Mouse (Mus musculus) hindbrain, embryonic 16.5 days (tissue): Measurements from ENCODE around the gene Olfr1261. TPM values are rescaled to one million over a fixed set of nuclear protein-coding genes. Genes with fewer than 3 reads are reported as not detected.

Experiments
- ATAC-seq: fragments of 200-750 bp; cut with Nextera tagmentation; 2 replicates; pipeline ENCODE4 v1.8.0; 2017; ENCODE audit warnings: moderate TSS enrichment, moderate library complexity
- H3K27ac ChIP-seq: fragments of 300-500 bp; sonication (generic); 2 replicates; pipeline ENCODE4 v1.5.1; 2014; ENCODE audit warnings: low read depth, mild to moderate bottlenecking, control low read depth, low read length, moderate library complexity
- H3K27me3 ChIP-seq: fragments of 300-500 bp; sonication (generic); replicated peaks from 2 replicates; pipeline ENCODE4 v1.6.1; 2014; ENCODE audit warnings: low read length; ENCODE audit not compliant: control insufficient read depth, insufficient read depth
- H3K36me3 ChIP-seq: fragments of 300-500 bp; sonication (generic); 2 replicates; pipeline ENCODE4 v1.6.1; 2014; ENCODE audit warnings: mild to moderate bottlenecking, low read length, moderate library complexity, mixed read lengths; ENCODE audit not compliant: control insufficient read depth, insufficient read depth
- H3K4me1 ChIP-seq: fragments of 300-500 bp; sonication (generic); 2 replicates; pipeline ENCODE4 v1.6.1; 2014; ENCODE audit warnings: low read depth, low read length; ENCODE audit not compliant: control insufficient read depth, insufficient read depth
- H3K4me2 ChIP-seq: fragments of 300-500 bp; sonication (generic); 2 replicates; pipeline ENCODE4 v1.6.1; 2014; ENCODE audit warnings: mild to moderate bottlenecking, low read length, control low read depth, moderate library complexity
- H3K4me3 ChIP-seq: fragments of 300-500 bp; sonication (generic); 2 replicates; pipeline ENCODE4 v1.5.1; 2014; ENCODE audit warnings: mild to moderate bottlenecking, low read length, control low read depth, moderate library complexity
- H3K9ac ChIP-seq: fragments of 300-500 bp; sonication (generic); 2 replicates; pipeline ENCODE4 v1.6.1; 2014; ENCODE audit warnings: low read depth, mild to moderate bottlenecking, control low read depth, low read length, moderate library complexity
- H3K9me3 ChIP-seq: fragments of 300-500 bp; sonication (generic); 2 replicates; pipeline ENCODE4 v1.6.1; 2014; ENCODE audit warnings: mild to moderate bottlenecking, low read length, moderate library complexity; ENCODE audit not compliant: control insufficient read depth
- WGBS: fragments of 180-500 bp; shearing (Covaris S2); extraction: QIAGEN DNeasy Blood & Tissue Kit; methylation state at CpG from one replicate; pipeline ENCODE4 v1.1.7; 2014; 5-methylcytosine and 5-hydroxymethylcytosine counted together
- polyA plus RNA-seq: library from polyadenylated mRNA; unstranded; fragments of >200 nt; fragmentation: Nextera tagmentation; extraction: Ambion mirVana; gene quantifications from 2 replicates; pipeline ENCODE4 v1.2.1, GENCODE M21; 2015

The Olfr1261 gene
- not detected in 2 replicates for polyA plus RNA-seq

DNA sequence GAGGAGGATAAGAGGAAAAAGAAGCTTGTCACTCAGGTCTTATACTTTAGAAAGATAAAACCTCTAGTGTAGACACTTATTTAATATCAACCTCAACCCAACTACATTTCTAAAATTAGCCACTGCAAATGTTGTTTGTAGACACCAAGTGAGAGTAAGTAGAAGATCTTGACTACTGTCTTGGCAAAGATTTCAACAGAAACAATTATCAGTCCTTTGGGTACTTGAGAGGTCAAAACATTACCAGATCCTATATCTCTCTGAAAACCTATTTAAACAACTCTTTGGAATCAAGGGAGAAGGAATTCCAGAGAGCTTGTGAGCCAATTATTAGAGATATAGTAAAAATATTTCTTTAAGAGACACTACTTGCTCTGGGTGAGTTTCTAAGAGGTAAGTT lies at the start of gene Olfr1261:
Gene Olfr1261 (plus strand): TSS at position 301 of the 400 bp plus-strand sequence.
- Histone ChIP-seq H3K4me2 (no peak within 1 kb of the TSS), H3K27me3 (no peaks in the 10 kb centered on the region), H3K9me3 (no peaks in the 10 kb centered on the region), H3K27ac (no peak within 1 kb of the TSS), H3K4me1 (no peaks in the 10 kb centered on the region), H3K36me3 (no peaks in the 10 kb centered on the region), H3K9ac (no peak within 1 kb of the TSS), H3K4me3 (no peak within 1 kb of the TSS)
- no peak for ATAC-seq

DNA sequence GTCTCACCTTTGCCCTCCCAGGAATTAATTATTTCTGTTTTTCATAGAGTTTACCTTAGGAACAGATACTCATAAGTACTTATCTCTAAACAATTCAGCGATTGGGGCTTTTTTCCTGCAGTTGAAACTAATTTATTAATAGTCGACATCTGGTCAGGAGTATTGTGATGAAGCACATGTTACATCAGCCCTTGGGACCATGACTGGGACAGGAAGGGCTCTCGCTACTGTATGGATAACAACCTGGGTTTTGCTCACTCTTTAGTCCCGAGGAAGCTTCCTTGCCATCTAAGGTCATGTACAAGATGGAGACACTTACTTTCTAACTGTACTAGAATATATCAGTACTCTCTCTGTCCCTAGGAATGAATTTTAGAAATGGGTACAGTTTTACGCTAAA lies 42.5 kb upstream of the Olfr1261 start, which contains the start of gene Olfr1259:
Gene Olfr1259 (minus strand): TSS at position 101 of the 400 bp plus-strand sequence.
- Histone ChIP-seq H3K4me3 (no peak within 1 kb of the TSS), H3K4me2 (no peak within 1 kb of the TSS), H3K9me3 (0 out of 2 replicates have a peak, but pooled peaks cover 2% of the 10 kb centered on the region), H3K9ac (no peak within 1 kb of the TSS), H3K27me3 (no peaks in the 10 kb centered on the region), H3K4me1 (no peaks in the 10 kb centered on the region), H3K36me3 (no peaks in the 10 kb centered on the region), H3K27ac (no peak within 1 kb of the TSS)
- WGBS = 90% methylated on average over 5 of the region's 5 CpGs
- no peak for ATAC-seq

DNA sequence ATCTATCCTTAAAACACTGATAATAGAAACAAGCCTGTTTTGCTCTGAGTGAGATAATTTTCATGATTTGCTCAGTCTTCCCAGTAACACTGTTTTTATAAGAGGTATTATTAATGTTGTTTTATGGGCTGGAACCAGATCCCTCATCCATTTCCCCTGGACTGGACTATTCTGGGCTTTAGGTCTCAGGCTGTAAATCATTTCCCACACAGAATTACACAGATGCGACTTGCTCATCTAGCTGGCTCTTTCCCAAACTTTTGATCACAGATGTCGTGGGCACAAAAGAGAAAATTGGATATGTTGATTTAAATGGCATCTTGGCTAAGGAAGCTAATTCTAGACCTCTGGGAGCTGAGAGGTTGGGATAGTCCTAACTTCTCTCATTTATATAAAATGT lies 16.8 kb upstream of the Olfr1261 start, which contains the start of gene Olfr1260:
Gene Olfr1260 (plus strand): TSS at position 157 of the 400 bp plus-strand sequence.
- no peaks in the 10 kb centered on the region for H3K4me1 ChIP-seq
- H3K9me3 ChIP-seq = no peaks in the 10 kb centered on the region
- no peak within 1 kb of the TSS for H3K4me2 ChIP-seq
- H3K4me3 ChIP-seq = no peak within 1 kb of the TSS
- H3K27me3 ChIP-seq = no peaks in the 10 kb centered on the region
- WGBS = 51% methylated on average over 2 of the region's 2 CpGs
- no peak for ATAC-seq
- H3K27ac ChIP-seq = no peak within 1 kb of the TSS
- H3K9ac ChIP-seq = no peak within 1 kb of the TSS
- no peaks in the 10 kb centered on the region for H3K36me3 ChIP-seq

DNA sequence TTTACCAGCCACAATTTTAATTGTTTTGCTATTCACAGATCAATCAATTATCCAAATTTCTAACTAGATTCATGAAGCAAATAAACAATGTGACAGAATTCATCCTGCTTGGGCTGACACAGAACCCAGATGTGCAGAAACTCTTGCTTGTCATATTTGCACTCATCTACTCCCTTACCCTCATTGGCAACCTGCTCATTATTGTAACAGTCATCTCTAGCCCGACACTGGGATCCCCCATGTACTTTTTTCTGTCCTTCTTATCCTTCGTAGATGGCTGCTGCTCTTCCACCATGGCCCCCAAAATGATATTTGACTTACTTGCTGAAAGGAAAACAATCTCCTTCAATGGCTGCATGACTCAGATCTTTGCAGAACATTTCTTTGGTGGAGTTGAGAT lies 13.3 kb upstream of the Olfr1261 start:
- Histone ChIP-seq H3K9me3 (no peaks in the 10 kb centered on the region), H3K36me3 (no peaks in the 10 kb centered on the region), H3K27ac (no peak overlapping the region), H3K4me3 (no peak overlapping the region), H3K27me3 (no peaks in the 10 kb centered on the region), H3K9ac (no peak overlapping the region), H3K4me2 (no peak overlapping the region), H3K4me1 (no peaks in the 10 kb centered on the region)
- WGBS = 86% methylated on average over 2 of the region's 2 CpGs
- no peak for ATAC-seq

DNA sequence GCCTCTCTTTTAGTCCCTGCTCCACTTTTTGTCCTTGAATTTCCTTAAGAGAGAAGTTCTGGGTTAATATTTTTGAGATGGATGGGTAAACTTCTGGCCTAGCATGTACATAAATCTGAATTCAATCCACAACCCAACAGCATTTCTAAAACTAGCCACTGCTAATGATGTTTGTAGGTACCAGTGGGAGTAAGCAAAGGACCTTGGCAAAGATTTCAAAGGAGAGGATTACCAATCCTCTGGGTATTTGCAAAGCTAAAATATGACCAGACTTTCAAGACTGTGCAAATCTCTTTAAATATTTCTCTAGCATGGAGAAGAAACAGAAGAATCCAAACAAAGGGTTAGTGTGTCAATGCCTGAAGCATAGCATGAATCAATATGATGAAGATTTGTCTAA lies 8.8 kb downstream of the Olfr1261 start, which contains the start of gene Olfr1262:
Gene Olfr1262 (plus strand): TSS at position 301 of the 400 bp plus-strand sequence.
- Histone ChIP-seq H3K27me3 (no peaks in the 10 kb centered on the region), H3K9me3 (no peaks in the 10 kb centered on the region), H3K4me2 (no peak within 1 kb of the TSS), H3K4me3 (no peak within 1 kb of the TSS), H3K27ac (no peak within 1 kb of the TSS), H3K36me3 (no peaks in the 10 kb centered on the region), H3K9ac (no peak within 1 kb of the TSS), H3K4me1 (no peaks in the 10 kb centered on the region)
- no peak for ATAC-seq

DNA sequence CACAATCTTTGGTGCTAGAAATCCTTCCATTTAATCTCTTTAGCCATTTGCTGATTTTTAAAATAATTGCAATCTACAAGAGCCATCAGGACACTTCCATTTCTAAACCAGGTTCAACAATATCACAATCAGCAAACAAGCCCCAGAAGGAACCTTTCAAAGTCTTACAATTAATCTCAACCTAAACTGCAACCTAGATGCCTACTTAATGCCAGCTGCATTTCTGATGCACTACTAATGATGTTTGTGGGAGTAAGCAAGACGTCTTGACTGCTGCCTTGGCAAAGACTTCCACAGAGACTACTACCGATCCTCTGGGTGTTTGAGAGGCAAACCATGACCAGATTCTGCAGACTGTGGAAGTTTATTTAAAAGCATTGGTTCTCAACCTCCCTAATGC lies 20.8 kb downstream of the Olfr1261 start, which contains the start of gene Olfr1263:
Gene Olfr1263 (plus strand): TSS at position 301 of the 400 bp plus-strand sequence.
- H3K27me3 ChIP-seq = no peaks in the 10 kb centered on the region
- 86% methylated on average over 2 of the region's 2 CpGs for WGBS
- no peak for ATAC-seq
- H3K36me3 ChIP-seq = no peaks in the 10 kb centered on the region
- no peaks in the 10 kb centered on the region for H3K9me3 ChIP-seq
- H3K27ac ChIP-seq = no peak within 1 kb of the TSS
- H3K4me1 ChIP-seq = no peaks in the 10 kb centered on the region
- no peak within 1 kb of the TSS for H3K4me3 ChIP-seq
- H3K9ac ChIP-seq = no peak within 1 kb of the TSS
- no peak within 1 kb of the TSS for H3K4me2 ChIP-seq

DNA sequence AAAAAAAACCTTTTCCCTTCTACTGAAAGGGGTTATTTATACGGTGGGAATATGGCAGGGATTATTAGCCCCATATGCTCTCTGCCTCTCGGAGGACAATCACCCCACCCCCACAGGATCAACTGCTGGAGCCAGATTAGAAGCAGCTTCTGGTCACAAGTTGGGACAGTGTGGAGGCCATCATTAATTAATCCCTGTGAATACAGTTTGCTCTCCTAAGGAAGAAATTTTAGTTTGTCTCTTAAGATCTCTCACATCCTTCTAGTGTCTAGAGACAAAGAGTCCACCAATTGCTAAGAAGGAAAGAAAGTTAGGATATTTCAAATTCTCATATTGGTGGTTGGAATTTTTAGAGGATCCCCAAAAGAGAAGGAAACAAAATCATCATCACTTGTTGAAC lies 34.5 kb downstream of the Olfr1261 start, which contains the start of gene Olfr1264:
Gene Olfr1264 (minus strand): TSS at position 101 of the 400 bp plus-strand sequence.
- no peak for ATAC-seq
- Histone ChIP-seq H3K9me3 (no peaks in the 10 kb centered on the region), H3K4me3 (no peak within 1 kb of the TSS), H3K4me1 (no peaks in the 10 kb centered on the region), H3K4me2 (no peak within 1 kb of the TSS), H3K27ac (no peak within 1 kb of the TSS), H3K27me3 (no peaks in the 10 kb centered on the region), H3K9ac (no peak within 1 kb of the TSS), H3K36me3 (no peaks in the 10 kb centered on the region)
- 84% methylated on average over 2 of the region's 2 CpGs for WGBS

DNA sequence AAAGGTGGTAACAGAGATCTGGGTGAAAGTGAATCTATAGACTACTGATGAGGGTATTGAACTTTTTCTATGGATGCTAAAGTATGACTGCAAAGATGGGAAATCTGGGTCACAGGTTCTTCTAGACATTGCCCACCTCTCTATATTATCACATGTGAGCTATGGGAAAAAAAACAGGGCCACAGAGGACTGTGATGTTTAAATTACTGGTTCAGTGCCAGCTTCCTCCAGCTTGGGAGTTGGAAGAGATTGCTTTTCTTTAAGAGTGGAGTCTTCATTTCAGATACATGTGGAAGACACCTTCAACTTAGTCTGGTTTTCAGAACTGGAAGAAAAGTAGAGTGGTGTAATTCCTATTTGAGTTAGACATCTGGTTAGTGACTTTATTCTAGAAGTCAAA lies 44.0 kb downstream of the Olfr1261 start, which contains the start of gene Olfr1265:
Gene Olfr1265 (plus strand): TSS at position 301 of the 400 bp plus-strand sequence.
- ATAC-seq = no peak
- Histone ChIP-seq H3K27ac (no peak within 1 kb of the TSS), H3K36me3 (no peaks in the 10 kb centered on the region), H3K4me1 (no peaks in the 10 kb centered on the region), H3K9ac (no peak within 1 kb of the TSS), H3K9me3 (no peaks in the 10 kb centered on the region), H3K4me3 (no peak within 1 kb of the TSS), H3K27me3 (no peaks in the 10 kb centered on the region), H3K4me2 (no peak within 1 kb of the TSS)
